Mouse (Mus musculus) bone marrow macrophage, adult 2 months (primary cell): Measurements from ENCODE around the gene Gm45837.

Source experiments
- CTCF ChIP-seq: IDR thresholded peaks from 2 replicates; pipeline ENCODE4 v1.5.1; 2012; ENCODE audit warnings: low read depth, mild to moderate bottlenecking, low read length, moderate library complexity
- POLR2A ChIP-seq: IDR thresholded peaks from 2 replicates; pipeline ENCODE4 v1.6.1; 2012; ENCODE audit warnings: mild to moderate bottlenecking, low read depth, low read length, borderline replicate concordance

GRCm38 (mm10) chr7:101456789-101457188, 46.1 kb downstream of the Gm45837 start:
- no peak for TF ChIP-seq POLR2A
- TF ChIP-seq CTCF: no peak
